Mouse (Mus musculus): ENCODE data around the gene Tmprss11g.

DNA sequence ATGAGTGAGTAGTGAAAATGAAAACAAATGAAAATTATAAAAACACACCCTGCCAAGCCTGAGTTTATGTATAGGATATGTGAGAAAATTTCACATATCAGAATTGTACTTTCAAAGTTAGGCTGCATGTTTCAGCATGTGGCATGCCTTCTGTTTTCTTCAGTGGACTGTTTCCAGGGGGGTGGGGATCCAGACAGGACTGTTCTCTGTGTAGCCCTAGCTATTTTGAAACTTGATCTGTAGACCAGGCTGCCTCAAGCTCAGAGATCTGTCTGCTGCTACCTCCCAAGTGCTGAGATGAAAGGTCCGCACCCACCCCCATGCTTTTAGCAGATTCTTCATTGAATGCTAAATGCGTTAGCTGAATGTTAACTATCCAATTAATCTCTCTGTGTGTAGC lies 10.3 kb upstream of the Tmprss11g start:
- no peak for TF ChIP-seq CTCF (IDR thresholded peaks at IDR 0.05; ENCODE audit: borderline replicate concordance, extremely low read depth, insufficient read depth, insufficient read length)
- TF ChIP-seq POLR2A (IDR thresholded peaks at IDR 0.05; ENCODE audit: borderline replicate concordance, extremely low read depth, insufficient read depth, insufficient read length, poor library complexity, severe bottlenecking): no peak

Measured in brain, embryonic 14.5 days (tissue).